Comparison of ENCODE assay signal across 22 mouse cellular contexts in genomic region chr3:57222318-57222914, GRCm38 (mm10).
DNase-seq lines count a peak whose midpoint lies in the region; ATAC-seq and TF ChIP-seq lines count a peak whose summit lies in the region.
"Had no signal": no experiment of that assay in that cellular context is flagged by ENCODE, and none has a peak within 500 bp of the region (broad histone marks: within the 10 kb centered on the region; RNA-seq: fewer than 3 reads in every experiment).

No protein-coding gene starts in this region.

- H3K9me3 ChIP-seq in lung, postnatal 0 days (ENCODE audit: low read length) = no peaks in the 10 kb centered on the region
- no peaks in the 10 kb centered on the region for H3K9me3 ChIP-seq in intestine, embryonic 15.5 days
- H3K9me3 ChIP-seq: forebrain, embryonic 12.5 days; hindbrain, embryonic 10.5 days; limb, embryonic 13.5 days; liver, embryonic 15.5 days; midbrain, embryonic 13.5 days had no signal

- no peaks in the 10 kb centered on the region for H3K4me1 ChIP-seq in lung, postnatal 0 days (ENCODE audit: insufficient read depth, low read depth, low read length)
- H3K4me1 ChIP-seq in bone marrow macrophage, adult 2 months (ENCODE audit: control insufficient read depth, insufficient read depth, low read length) = peaks cover 12% of the 10 kb centered on the region
- no peaks in the 10 kb centered on the region for H3K4me1 ChIP-seq in intestine, embryonic 15.5 days (replicated peaks)
- H3K4me1 ChIP-seq: forebrain, embryonic 12.5 days; hindbrain, embryonic 10.5 days; limb, embryonic 13.5 days; liver, embryonic 15.5 days; midbrain, embryonic 13.5 days had no signal

- no peak for TF ChIP-seq CTCF in lung, postnatal 0 days (IDR thresholded peaks at IDR 0.05)
- TF ChIP-seq CTCF in bone marrow macrophage, adult 2 months (IDR thresholded peaks at IDR 0.05; ENCODE audit: low read depth, low read length) = no peak

- H3K9ac ChIP-seq in lung, postnatal 0 days (replicated peaks; ENCODE audit: low read depth) = no peak overlapping the region
- no peak overlapping the region for H3K9ac ChIP-seq in intestine, embryonic 15.5 days
- H3K9ac ChIP-seq: forebrain, embryonic 12.5 days; limb, embryonic 13.5 days; liver, embryonic 15.5 days; midbrain, embryonic 13.5 days had no signal

- WGBS in lung, postnatal 0 days = 61% methylated on average over 3 of the region's 3 CpGs
- 80% methylated on average over 3 of the region's 3 CpGs for WGBS in intestine, embryonic 15.5 days

- TF ChIP-seq POLR2A in bone marrow macrophage, adult 2 months (IDR thresholded peaks at IDR 0.05; ENCODE audit: borderline replicate concordance, low read depth, low read length) = no peak

- H3K27me3 ChIP-seq in lung, postnatal 0 days (replicated peaks; ENCODE audit: insufficient read depth, low read length) = no peaks in the 10 kb centered on the region
- no peaks in the 10 kb centered on the region for H3K27me3 ChIP-seq in intestine, embryonic 15.5 days (replicated peaks)
- H3K27me3 ChIP-seq: forebrain, embryonic 12.5 days; limb, embryonic 13.5 days; liver, embryonic 15.5 days; midbrain, embryonic 13.5 days had no signal

- no peak overlapping the region for H3K4me2 ChIP-seq in lung, postnatal 0 days (replicated peaks; ENCODE audit: low read depth, low read length)
- H3K4me2 ChIP-seq in intestine, embryonic 15.5 days (replicated peaks) = no peak overlapping the region
- H3K4me2 ChIP-seq: forebrain, embryonic 12.5 days; limb, embryonic 13.5 days; liver, embryonic 15.5 days; midbrain, embryonic 13.5 days had no signal

- no peak overlapping the region for H3K4me3 ChIP-seq in lung, postnatal 0 days (ENCODE audit: low read depth, low read length)
- no peak overlapping the region for H3K4me3 ChIP-seq in bone marrow macrophage, adult 2 months (ENCODE audit: insufficient read depth, low read length)
- H3K4me3 ChIP-seq in intestine, embryonic 15.5 days (replicated peaks) = no peak overlapping the region
- H3K4me3 ChIP-seq: forebrain, embryonic 12.5 days; hindbrain, embryonic 10.5 days; limb, embryonic 13.5 days; liver, embryonic 15.5 days; midbrain, embryonic 13.5 days had no signal

- no peaks in the 10 kb centered on the region for H3K36me3 ChIP-seq in lung, postnatal 0 days (ENCODE audit: insufficient read depth, low read length)
- no peaks in the 10 kb centered on the region for H3K36me3 ChIP-seq in intestine, embryonic 15.5 days
- H3K36me3 ChIP-seq: forebrain, embryonic 12.5 days; hindbrain, embryonic 10.5 days; limb, embryonic 13.5 days; liver, embryonic 15.5 days; midbrain, embryonic 13.5 days had no signal

- peak; percentile 9 for DNase-seq in lung, postnatal 0 days (ENCODE audit: low spot score)
- DNase-seq in lung, adult 18-20 months = no peak
- peak; percentile 56 to 89 for DNase-seq in adrenal gland, adult (ENCODE audit: inconsistent age in 2 of 2, low spot score in 1 of 2)
- peak; percentile 5 for DNase-seq in skeletal muscle tissue, adult 2 months (ENCODE audit: low read depth, low spot score)
- DNase-seq in spleen, postnatal 36 days (ENCODE audit: low spot score in 2 of 2) = no peak
- DNase-seq: cerebellum, adult 11-12 months; cerebellum, postnatal 25 days; embryo, embryonic 11 days; gastrocnemius, postnatal 25 days; kidney, adult 18-20 months; layer of hippocampus, postnatal 36 days had no signal

- no peak overlapping the region for H3K27ac ChIP-seq in lung, postnatal 0 days (ENCODE audit: low read length)
- 0 out of 2 replicates have a peak overlapping the region, but pooled peaks have one; percentile 13 for H3K27ac ChIP-seq in bone marrow macrophage, adult 2 months (ENCODE audit: insufficient read depth, low read depth, low read length)
- no peak overlapping the region for H3K27ac ChIP-seq in intestine, embryonic 15.5 days
- H3K27ac ChIP-seq: forebrain, embryonic 12.5 days; hindbrain, embryonic 10.5 days; kidney, postnatal 0 days; limb, embryonic 13.5 days; liver, embryonic 15.5 days; macrophage; midbrain, embryonic 13.5 days had no signal

- TF ChIP-seq EP300 in lung, postnatal 0 days (IDR thresholded peaks at IDR 0.05) = no peak

- no peak for ATAC-seq in lung, postnatal 0 days
- no peak for ATAC-seq in intestine, embryonic 15.5 days
- ATAC-seq: activated CD4-positive, CD25-positive, alpha-beta regulatory T cell, adult 4 months; CD4-positive, CD25-positive, alpha-beta regulatory T cell, adult 4 months; midbrain, embryonic 13.5 days had no signal

Comparison
In these comparisons a context has a peak if more than half of its experiments do, and no peak if none do; other contexts are left out.
1. DNase-seq: peak in lung, postnatal 0 days (single experiment), adrenal gland, adult (2 of 2) and skeletal muscle tissue, adult 2 months (single experiment); none in lung, adult 18-20 months (0 of 2) and spleen, postnatal 36 days (0 of 2).